Mouse (Mus musculus) c-Kit-positive CD71-negative TER-119-negative erythroid progenitor cells, embryonic 14.5 days (primary cell): ENCODE results near the gene Msrb1.
"Not testable (repeated sequence)": the region's sequence is repeated elsewhere in the genome, so short reads cannot be mapped to it uniquely, and the experiment has no call there.

Experiments used
- DNase-seq: peaks from one replicate; pipeline ENCODE4 v3.0.0-alpha.2; 2013; ENCODE audit warnings: low read depth

Gene Msrb1

DNA sequence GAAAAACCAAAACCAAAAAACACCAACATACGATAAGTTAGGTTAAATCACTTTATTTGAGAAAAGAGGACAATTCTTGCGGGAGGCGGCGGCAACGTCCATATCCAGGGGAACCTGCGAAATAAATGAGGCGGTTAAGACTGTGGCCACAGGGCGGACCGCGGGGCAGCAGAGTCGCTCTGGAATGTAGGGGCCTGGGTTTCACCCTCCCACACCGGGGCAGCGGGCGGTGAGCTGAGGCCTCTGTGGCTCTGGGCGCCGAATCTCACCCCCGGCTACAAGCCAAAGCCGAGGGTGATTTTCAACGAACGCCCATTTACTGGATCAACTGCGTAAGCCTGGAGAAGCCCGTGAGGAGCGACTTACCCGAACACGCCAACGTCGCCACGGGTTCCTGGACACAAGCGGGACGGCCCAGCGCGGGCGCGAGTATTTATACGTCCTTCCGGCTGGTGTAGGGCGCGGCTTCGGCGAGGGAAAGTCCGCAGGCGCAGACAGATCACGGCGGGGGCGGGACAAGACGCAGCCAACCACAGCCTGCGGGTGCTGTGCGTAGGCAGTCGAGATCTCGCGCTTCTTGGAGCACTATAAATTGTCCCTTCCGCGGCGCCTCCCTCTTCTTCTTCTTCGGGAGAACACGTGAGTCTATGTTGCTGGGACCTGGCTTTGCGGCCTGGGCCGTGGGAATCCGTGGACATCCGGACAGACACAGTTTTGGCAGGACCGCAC lies 16.8 kb upstream of the Msrb1 start:
- DNase-seq: peak; percentile 96

GRCm38 (mm10) chr17:24720616-24721015 lies 15.8 kb upstream of the Msrb1 start:
- not testable (repeated sequence) for DNase-seq

DNA sequence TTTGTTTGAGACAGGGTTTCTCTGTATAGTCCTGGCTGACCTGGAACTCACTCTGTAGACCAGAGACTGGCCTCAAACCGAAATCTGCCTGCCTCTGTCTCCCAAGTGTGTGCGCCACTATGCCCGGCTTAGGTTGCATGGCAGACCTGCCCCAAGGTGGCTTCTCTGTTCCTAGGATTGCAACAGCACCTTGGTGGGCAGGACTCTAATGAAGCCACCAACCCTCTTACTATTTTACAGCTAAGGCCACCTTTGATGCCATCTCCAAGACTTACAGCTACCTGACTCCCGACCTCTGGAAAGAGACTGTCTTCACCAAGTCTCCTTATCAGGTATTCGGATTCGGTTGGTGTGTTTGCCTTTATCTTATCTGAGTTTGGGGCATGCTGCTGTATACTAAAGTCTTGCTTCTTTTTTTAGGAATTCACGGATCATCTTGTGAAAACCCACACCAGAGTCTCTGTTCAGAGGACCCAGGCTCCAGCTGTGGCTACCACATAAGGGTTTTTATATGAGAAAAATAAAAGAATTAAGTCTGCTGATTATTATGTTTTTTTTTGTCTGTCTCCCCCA lies 15.0 kb upstream of the Msrb1 start:
- not testable (repeated sequence) for DNase-seq

DNA sequence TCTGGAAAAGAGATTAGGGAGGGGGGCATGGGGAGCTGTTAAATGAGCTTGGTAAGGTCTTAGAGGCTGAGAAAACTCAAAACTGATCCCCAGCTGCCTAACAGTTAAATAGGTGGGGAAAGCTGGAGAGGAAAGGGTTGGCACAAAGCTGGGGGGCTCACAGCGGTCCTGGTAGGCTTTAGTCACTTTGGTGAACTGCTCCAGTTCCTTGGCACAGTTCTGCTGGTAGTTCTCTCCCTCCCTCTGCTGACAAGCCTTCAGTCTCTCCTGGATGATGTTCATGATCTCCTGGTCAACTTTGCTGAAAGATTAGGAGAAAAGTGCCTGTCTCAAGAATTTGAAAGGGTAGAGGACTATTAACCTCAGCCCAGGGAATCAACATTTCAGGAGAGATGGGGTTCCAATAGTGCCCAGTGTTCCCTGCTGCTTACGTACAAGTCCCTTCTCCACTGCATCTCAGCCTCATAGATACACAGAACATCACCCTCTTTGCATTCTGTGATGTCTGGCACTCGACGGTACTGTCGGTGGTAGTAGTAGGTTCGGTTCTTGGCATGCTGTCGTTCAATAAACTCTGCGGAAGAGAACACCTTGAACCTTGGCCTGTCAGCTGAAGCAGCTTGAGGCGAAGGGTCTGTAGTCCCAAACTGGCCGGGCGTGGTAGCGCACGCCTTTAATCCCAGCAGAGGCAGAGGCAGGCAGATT lies 14.1 kb upstream of the Msrb1 start:
- no peak for DNase-seq

- DNase-seq: no peak
Measured at GRCm38 (mm10) chr17:24723122-24723880, 13.1 kb upstream of the Msrb1 start.

DNA sequence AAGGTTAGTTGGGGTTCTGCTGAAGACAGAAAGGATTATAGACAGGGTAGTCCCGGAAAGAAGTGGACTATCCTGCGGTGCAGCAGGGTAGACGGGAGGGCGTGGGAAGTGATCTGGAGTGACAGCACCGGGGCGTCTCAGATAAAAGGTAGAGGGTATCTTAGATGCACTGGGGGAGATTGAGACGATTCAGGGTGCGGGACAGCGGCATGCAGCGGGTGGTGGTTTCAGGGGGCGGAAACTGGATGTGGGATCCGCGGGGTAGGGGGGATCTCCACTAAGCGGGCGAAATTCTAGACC lies 12.6 kb upstream of the Msrb1 start:
- DNase-seq: no peak

DNA sequence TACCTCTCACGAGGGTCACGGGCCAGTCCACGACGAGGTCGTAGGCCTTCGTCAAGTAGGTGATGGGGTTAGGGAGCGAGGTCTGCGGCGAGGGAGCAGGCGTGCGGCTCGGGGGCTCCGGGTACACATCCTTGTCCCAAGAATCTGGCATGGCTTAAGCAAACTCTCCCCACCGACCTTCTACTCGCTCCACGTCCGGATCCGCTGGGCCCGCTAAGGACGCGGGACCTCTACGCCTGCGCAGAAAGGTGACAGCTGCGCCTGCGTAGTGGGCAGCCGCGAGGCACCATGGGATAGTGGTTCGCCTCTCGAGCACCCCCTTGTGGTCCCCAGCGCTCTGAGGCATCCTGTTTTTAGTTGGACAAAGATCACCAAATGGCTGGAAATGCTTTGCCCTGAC lies 12.3 kb upstream of the Msrb1 start, which contains the start of gene Ndufb10:
Gene Ndufb10, minus strand, starts transcription at position 295 of the 400 bp plus-strand sequence.
- peak; percentile 95 for DNase-seq

DNA sequence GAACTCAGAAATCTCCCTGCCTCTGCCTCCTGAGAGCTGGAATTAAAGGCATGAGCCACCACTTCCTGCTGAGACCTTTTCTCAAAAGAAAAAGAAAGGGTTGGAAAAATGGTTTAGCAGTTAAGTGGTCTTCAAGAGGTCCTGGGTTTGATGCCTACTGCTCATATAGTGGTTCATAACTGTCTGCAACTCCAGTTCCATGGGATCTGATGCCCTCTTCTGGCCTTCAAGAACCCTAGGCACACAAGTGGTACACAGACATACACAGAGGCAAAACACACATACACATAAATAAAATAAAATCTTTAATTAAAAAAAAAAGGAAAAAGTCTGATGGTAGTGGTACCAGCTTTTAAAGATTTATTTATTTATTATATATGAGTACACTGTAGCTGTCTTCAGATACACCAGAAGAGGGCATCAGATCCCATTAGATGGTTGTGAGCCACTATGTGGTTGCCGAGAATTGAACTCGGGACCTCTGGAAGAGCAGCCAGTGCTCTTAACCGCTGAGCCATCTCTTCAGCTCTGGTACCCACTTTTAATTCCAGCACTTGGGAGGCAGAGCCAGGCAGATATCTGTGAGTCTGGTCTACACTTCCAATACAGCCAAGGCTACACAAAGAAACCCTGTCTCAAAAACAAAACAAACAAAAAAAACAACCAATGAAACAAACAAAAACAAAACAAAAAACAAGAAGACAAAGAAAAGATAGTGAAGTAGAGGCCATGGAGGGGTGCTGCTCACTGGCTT lies 10.6 kb upstream of the Msrb1 start:
- DNase-seq: no peak

DNA sequence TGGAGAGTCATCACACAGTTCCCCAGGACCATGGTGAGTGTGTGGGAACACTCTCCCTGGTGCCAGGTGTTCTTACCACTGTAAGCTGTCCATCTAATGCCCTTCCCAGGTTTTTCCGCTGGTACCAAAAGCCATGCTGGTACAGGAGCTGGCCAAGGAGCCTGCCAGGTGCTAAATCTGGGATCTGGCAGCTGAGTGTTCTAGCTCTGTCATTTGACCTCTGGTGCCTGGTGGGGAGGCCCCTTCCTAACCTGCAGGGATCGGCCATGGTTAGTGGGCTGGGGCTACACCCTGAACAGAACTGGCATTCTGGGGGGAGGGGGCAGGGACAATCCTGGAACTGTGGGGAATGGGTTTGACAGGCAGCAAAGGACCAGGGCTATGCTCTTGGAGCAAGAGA lies 8.8 kb upstream of the Msrb1 start, which contains the start of gene Rpl3l:
Gene Rpl3l, plus strand, starts transcription at position 203 of the 400 bp plus-strand sequence.
- DNase-seq: no peak

DNA sequence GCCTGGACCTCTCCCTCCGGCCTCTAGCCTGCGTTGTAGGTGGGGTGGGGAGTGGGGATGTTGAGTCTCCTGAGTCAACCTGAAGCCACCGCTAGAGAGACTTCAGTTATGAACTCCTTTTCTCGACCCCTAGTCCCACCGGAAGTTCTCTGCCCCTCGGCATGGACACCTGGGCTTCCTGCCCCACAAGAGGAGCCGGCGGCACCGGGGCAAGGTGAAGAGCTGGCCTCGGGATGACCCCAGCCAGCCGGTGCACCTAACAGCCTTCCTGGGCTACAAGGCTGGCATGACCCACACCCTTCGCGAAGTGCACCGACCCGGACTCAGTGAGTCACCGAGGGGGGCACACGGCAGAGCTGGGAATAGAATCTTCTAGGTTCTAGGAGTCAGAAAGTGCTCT lies 8.3 kb upstream of the Msrb1 start:
- DNase-seq: no peak

GRCm38 (mm10) chr17:24729067-24729466 lies 7.4 kb upstream of the Msrb1 start:
- DNase-seq: no peak

DNA sequence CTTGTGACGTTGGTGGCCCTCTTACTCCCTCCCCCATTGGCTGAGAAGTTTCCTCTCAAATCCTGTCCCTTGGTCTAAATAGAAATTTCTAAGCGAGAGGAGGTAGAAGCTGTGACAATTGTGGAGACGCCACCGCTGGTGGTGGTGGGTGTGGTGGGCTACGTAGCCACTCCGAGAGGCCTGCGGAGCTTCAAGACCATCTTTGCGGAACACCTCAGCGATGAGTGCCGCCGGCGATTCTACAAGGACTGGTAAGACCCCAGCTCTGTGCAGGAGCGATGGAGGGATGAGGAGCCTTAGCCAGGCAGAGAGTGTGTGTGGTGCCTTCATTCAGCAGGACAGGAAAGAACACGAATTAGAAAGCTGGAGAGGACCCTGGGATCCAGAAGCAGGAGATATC lies 5.7 kb upstream of the Msrb1 start:
- no peak for DNase-seq

DNA sequence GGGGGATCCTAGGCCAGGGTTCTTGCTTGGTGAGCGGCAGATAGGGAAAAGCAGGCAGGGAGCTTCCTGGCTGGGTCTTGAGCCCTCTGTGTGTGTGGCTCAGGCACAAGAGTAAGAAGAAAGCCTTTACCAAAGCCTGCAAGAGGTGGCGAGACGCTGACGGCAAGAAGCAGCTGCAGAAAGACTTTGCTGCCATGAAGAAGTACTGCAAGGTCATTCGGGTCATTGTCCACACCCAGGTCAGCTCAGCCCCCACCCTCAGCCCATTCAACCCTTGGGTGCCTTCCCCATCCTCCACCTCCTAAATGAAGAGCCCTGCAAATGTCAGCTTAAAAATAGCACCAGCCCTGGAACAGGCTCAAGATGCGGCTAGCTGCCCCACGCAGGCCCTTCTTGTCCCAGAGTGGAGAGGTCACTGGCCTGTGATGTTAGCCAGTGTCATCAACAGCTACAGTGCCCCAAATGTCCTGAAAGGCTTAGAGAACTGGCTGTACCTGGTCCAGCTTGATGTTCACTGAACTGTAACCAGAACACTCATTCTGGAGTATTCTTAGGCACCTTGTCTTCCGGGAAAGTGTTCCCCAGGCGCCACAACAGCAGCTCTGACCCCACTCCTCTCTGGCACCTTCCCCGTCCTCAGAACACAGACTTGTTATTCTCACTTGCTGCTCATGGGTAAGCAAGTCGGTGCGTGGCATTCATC lies 4.1 kb upstream of the Msrb1 start:
- DNase-seq: no peak

DNA sequence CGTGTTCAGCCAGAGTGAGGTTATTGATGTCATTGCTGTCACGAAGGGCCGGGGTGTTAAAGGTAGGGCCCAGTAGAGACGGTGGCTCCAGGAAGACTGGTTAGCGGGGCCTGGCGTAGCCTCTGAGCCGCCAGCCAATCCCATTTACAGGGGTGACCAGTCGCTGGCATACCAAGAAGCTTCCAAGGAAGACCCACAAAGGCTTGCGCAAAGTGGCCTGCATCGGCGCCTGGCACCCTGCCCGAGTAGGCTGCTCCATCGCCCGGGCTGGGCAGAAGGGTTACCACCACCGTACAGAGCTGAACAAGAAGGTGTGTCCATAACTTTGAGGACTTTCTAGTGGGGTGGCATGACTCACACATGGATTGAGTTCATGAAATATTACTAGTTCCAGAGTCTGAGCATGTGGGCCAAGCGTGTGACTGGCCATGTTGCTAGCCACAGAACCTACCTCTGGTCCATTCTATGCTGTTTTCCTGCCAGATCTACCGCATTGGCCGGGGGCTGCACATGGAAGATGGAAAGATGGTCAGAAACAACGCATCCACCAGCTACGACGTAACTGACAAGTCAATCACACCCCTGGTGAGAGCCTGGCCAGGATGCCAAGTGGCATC lies 2.9 kb upstream of the Msrb1 start:
- no peak for DNase-seq

- no peak for DNase-seq
Measured at GRCm38 (mm10) chr17:24734513-24734912, 1.9 kb upstream of the Msrb1 start.

DNA sequence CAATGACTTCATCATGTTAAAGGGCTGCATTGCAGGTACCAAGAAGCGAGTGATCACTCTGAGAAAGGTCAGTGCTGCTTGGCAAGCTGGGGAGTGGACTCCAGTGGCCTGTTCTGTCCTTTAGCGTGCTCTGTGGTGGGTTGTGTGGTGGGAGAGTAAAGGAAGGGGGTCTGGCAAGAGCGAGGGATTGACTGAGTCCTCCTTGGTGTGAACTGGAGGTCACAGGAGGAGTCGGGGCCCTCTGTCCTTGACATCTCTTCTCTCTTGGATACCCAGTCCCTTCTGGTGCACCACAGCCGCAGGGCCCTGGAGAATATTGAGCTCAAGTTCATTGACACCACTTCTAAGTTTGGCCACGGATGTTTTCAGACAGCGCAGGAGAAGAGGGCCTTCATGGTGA lies 996 bp upstream of the Msrb1 start:
- DNase-seq: no peak

DNA sequence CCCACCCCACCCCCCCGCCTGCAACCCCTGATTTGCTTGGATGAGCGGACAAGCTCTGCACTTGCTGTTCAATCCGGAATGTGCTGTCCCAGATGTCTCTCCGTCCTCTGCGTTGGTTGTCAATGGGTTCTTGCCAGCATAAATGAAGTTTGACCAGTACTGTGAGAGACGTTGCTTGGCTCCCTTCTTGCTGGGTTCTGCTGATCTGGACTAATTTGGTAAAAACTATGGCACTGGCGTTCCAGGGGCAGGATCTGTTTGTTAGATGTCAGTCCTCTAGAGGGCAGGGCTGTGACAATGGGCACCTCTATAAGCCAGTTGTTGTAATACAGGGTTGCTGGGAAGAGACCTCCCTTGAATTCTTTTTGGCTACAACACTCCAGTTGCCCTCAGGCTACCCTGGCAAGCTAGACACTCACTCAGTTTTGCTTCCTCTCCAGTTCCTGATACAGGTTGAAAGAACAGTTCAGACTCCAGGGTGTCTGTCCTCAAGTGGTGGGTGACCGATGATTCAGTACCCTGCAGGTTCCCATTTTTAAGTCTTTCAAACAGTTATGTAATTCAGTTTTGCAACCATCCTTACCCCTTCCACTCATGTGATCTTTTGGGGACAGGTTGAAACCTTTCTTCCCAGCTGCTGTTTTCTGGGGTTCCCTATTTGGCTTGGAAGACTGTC lies 831 bp downstream of the Msrb1 start:
- no peak for DNase-seq

DNA sequence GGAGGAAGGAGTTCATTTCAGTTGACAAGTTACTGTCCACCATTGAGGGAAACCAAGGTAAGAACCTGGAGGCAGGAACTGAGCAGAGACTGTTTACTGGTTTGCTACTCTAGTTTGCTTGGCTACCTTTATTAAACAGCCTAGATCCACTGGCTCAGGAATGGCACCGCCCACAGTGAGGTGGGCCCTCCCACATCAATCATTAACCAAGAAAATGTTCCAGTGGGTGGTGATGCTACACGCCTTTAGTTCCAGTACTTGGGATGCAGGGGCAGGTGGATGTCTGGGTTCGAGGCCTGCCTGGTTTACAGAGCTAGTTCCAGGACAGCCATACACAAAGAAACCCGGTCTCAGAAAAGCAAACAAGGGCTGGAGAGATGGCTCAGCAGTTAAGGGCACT lies 1.8 kb downstream of the Msrb1 start:
- DNase-seq: no peak

GRCm38 (mm10) chr17:24739926-24740325 lies 3.5 kb downstream of the Msrb1 start:
- no peak for DNase-seq

- no peak for DNase-seq
Measured at GRCm38 (mm10) chr17:24742307-24742706, 5.9 kb downstream of the Msrb1 start.
